Mouse (Mus musculus) intestine, embryonic 14.5 days (tissue): Measurements from ENCODE around the gene Bicra. TPM values are rescaled to one million over a fixed set of nuclear protein-coding genes. Genes with fewer than 3 reads are reported as not detected.
A peak's percentile ranks its signal among the peaks of the same experiment; 100 is the strongest.

Source experiments
- ATAC-seq: fragments of 200-750 bp; cut with Nextera tagmentation; replicated peaks from 2 replicates; pipeline ENCODE4 v1.8.0; 2017; ENCODE audit warnings: low read depth, moderate number of reproducible peaks, moderate TSS enrichment, moderate library complexity; ENCODE audit not compliant: low FRiP score, low TSS enrichment
- DNase-seq: peaks from one replicate; pipeline ENCODE4 v3.0.0-alpha.2; 2018; ENCODE audit warnings: low spot score
- H3K27ac ChIP-seq: fragments of 300-500 bp; sonication (generic); 2 replicates; pipeline ENCODE4 v1.5.1; 2014; ENCODE audit warnings: low read depth, mild to moderate bottlenecking, control low read depth
- H3K27me3 ChIP-seq: fragments of 300-500 bp; sonication (generic); replicated peaks from 2 replicates; pipeline ENCODE4 v1.6.1; 2014; ENCODE audit warnings: low read length, control low read depth; ENCODE audit not compliant: control insufficient read depth, insufficient read depth
- H3K36me3 ChIP-seq: fragments of 300-500 bp; sonication (generic); 2 replicates; pipeline ENCODE4 v1.6.1; 2014; ENCODE audit warnings: low read length, control low read depth; ENCODE audit not compliant: control insufficient read depth, insufficient read depth
- H3K4me1 ChIP-seq: fragments of 300-500 bp; sonication (generic); replicated peaks from 2 replicates; pipeline ENCODE4 v1.6.1; 2014; ENCODE audit warnings: low read length, control low read depth, mixed read lengths; ENCODE audit not compliant: control insufficient read depth, insufficient read depth
- H3K4me2 ChIP-seq: fragments of 300-500 bp; sonication (generic); 2 replicates; pipeline ENCODE4 v1.6.1; 2014; ENCODE audit warnings: low read length
- H3K4me3 ChIP-seq: fragments of 300-500 bp; sonication (generic); 2 replicates; pipeline ENCODE4 v1.5.1; 2014; ENCODE audit warnings: low read depth, low read length, control low read depth, mixed read lengths
- H3K9ac ChIP-seq: fragments of 300-500 bp; sonication (generic); 2 replicates; pipeline ENCODE4 v1.6.1; 2014; ENCODE audit warnings: mild to moderate bottlenecking, low read length
- H3K9me3 ChIP-seq: fragments of 300-500 bp; sonication (generic); 2 replicates; pipeline ENCODE4 v1.6.1; 2016; ENCODE audit warnings: low read length, control low read depth; ENCODE audit not compliant: control insufficient read depth
- WGBS: fragments of 180-500 bp; shearing (Covaris S2); extraction: QIAGEN DNeasy Blood & Tissue Kit; methylation state at CpG from one replicate; pipeline ENCODE4 v1.1.7; 2014; 5-methylcytosine and 5-hydroxymethylcytosine counted together
- polyA plus RNA-seq: library from polyadenylated mRNA; unstranded; fragments of >200 nt; fragmentation: Nextera tagmentation; extraction: Ambion mirVana; gene quantifications from 2 replicates; pipeline ENCODE4 v1.2.1, GENCODE M21; 2014

Bicra gene
- polyA plus RNA-seq, 1 experiment from 2014 or later = 7.4 TPM

- H3K4me2 ChIP-seq = peak overlapping the region; percentile 95
- H3K27ac ChIP-seq = peak overlapping the region; percentile 84; the same call in 1 of the 2 replicates
- H3K9me3 ChIP-seq = no peaks in the 10 kb centered on the region
- peak overlapping the region; percentile 65 for H3K9ac ChIP-seq
- DNase-seq (no peak), ATAC-seq (no peak)
- peaks cover 15% of the 10 kb centered on the region for H3K4me1 ChIP-seq
- peaks cover 54% of the 10 kb centered on the region for H3K36me3 ChIP-seq
- H3K27me3 ChIP-seq = no peaks in the 10 kb centered on the region
- WGBS = 6% methylated on average over 8 of the region's 8 CpGs
- peak overlapping the region; percentile 92 for H3K4me3 ChIP-seq
Measured at GRCm38 (mm10) chr7:15945211-15945610, 102.5 kb downstream of the Bicra start.

- peaks cover 55% of the 10 kb centered on the region for H3K36me3 ChIP-seq
- no peak overlapping the region for H3K27ac ChIP-seq
- H3K4me2 ChIP-seq = peak overlapping the region; percentile 95; the same call in 1 of the 2 replicates
- no peak for ATAC-seq
- peaks cover 15% of the 10 kb centered on the region for H3K4me1 ChIP-seq
- 96% methylated on average over 1 of the region's 1 CpGs for WGBS
- no peaks in the 10 kb centered on the region for H3K27me3 ChIP-seq
- no peak for DNase-seq
- no peak overlapping the region for H3K9ac ChIP-seq
- H3K4me3 ChIP-seq = no peak overlapping the region
- H3K9me3 ChIP-seq = no peaks in the 10 kb centered on the region
Measured at GRCm38 (mm10) chr7:15944311-15944710, 103.4 kb downstream of the Bicra start.

GRCm38 (mm10) chr7:15938621-15939020 lies 109.1 kb downstream of the Bicra start:
- Histone ChIP-seq H3K27ac (no peak overlapping the region), H3K4me3 (no peak overlapping the region), H3K9ac (no peak overlapping the region), H3K4me2 (no peak overlapping the region), H3K9me3 (no peaks in the 10 kb centered on the region), H3K4me1 (no peaks in the 10 kb centered on the region), H3K27me3 (no peaks in the 10 kb centered on the region), H3K36me3 (peaks cover 81% of the 10 kb centered on the region)
- no peak for ATAC-seq
- WGBS = 97% methylated on average over 3 of the region's 3 CpGs
- no peak for DNase-seq

GRCm38 (mm10) chr7:15937491-15937890 lies 110.2 kb downstream of the Bicra start:
- H3K27ac ChIP-seq = no peak overlapping the region
- ATAC-seq = no peak
- H3K36me3 ChIP-seq = peaks cover 70% of the 10 kb centered on the region
- H3K4me3 ChIP-seq = no peak overlapping the region
- 83% methylated on average over 5 of the region's 5 CpGs for WGBS
- H3K4me1 ChIP-seq = no peaks in the 10 kb centered on the region
- no peaks in the 10 kb centered on the region for H3K9me3 ChIP-seq
- no peaks in the 10 kb centered on the region for H3K27me3 ChIP-seq
- no peak overlapping the region for H3K9ac ChIP-seq
- DNase-seq = no peak
- no peak overlapping the region for H3K4me2 ChIP-seq

GRCm38 (mm10) chr7:15933437-15934359 lies 114.0 kb downstream of the Bicra start:
- DNase-seq (no peak), ATAC-seq (no peak)
- Histone ChIP-seq H3K4me3 (no peak overlapping the region), H3K4me1 (no peaks in the 10 kb centered on the region), H3K9ac (no peak overlapping the region), H3K27ac (no peak overlapping the region), H3K4me2 (no peak overlapping the region), H3K36me3 (peaks cover 32% of the 10 kb centered on the region), H3K27me3 (no peaks in the 10 kb centered on the region), H3K9me3 (no peaks in the 10 kb centered on the region)
- WGBS = 51% methylated on average over 16 of the region's 16 CpGs

DNA sequence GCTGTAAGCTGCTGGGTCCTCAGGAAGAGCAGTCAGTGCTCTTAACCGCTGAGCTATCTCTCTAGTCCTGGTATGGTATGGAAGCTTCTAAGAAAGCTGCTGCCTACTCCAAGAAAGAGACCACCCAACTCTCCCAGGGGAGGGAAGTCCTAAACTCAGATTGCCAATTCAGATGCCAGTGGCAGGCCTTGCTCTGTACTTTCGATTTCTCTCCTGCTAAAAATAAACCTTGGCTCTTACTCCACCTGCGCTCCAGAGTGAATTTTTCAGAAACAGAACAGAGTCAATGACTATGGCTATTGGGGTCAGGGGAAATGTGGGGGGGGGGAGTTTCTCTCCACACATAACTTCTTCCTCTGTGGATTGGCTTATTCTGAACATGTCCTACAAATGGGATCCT lies 116.1 kb downstream of the Bicra start:
- 72% methylated on average over 3 of the region's 3 CpGs for WGBS
- Histone ChIP-seq H3K27ac (no peak overlapping the region), H3K4me2 (no peak overlapping the region), H3K9me3 (no peaks in the 10 kb centered on the region), H3K4me3 (no peak overlapping the region), H3K36me3 (peaks cover 12% of the 10 kb centered on the region), H3K9ac (no peak overlapping the region), H3K27me3 (no peaks in the 10 kb centered on the region), H3K4me1 (no peaks in the 10 kb centered on the region)
- ATAC-seq (no peak), DNase-seq (no peak)

- Histone ChIP-seq H3K4me3 (no peak overlapping the region), H3K27me3 (no peaks in the 10 kb centered on the region), H3K36me3 (peaks cover 2% of the 10 kb centered on the region; the same call in 1 of the 2 replicates), H3K4me1 (no peaks in the 10 kb centered on the region), H3K27ac (no peak overlapping the region), H3K4me2 (no peak overlapping the region), H3K9me3 (no peaks in the 10 kb centered on the region), H3K9ac (no peak overlapping the region)
- ATAC-seq = no peak
- DNase-seq = no peak
- 64% methylated on average over 2 of the region's 2 CpGs for WGBS
Measured at GRCm38 (mm10) chr7:15930543-15930942, 117.2 kb downstream of the Bicra start.

DNA sequence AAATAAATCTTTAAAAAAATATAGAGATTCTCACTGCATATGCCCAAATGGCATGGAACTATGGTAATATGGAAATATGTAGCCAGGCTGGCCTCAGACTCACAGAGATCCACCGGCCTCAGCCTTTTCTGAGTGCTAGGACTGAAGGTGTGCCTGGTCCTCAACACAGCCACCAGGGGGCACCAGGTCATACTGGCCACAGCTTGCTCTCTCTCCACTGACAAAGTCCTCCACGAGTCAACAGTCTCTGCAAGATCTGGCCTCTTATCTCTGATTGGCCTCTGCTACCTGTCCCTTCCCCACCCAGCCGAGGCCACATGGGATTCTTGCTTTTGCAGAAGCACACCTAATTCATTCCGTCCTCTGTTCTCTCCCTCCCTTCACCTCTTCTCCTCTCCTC lies 117.8 kb downstream of the Bicra start:
- Histone ChIP-seq H3K9me3 (no peaks in the 10 kb centered on the region), H3K27me3 (no peaks in the 10 kb centered on the region), H3K4me1 (no peaks in the 10 kb centered on the region), H3K4me3 (no peak overlapping the region), H3K27ac (no peak overlapping the region), H3K4me2 (no peak overlapping the region), H3K36me3 (no peaks in the 10 kb centered on the region), H3K9ac (no peak overlapping the region)
- WGBS = 30% methylated on average over 4 of the region's 4 CpGs
- peak; percentile 67 for DNase-seq
- no peak; the same call in 1 of the 2 replicates for ATAC-seq
